Mouse (Mus musculus): ENCODE data around the gene C1ra.
"Not testable (repeated sequence)": the region's sequence is repeated elsewhere in the genome, so short reads cannot be mapped to it uniquely, and the experiment has no call there.

The C1ra gene

GRCm38 (mm10) chr6:124545425-124545824 is 33.2 kb downstream of the C1ra start:
- DNase-seq: no peak

GRCm38 (mm10) chr6:124547979-124548378 is 35.8 kb downstream of the C1ra start:
- not testable (repeated sequence) for DNase-seq

DNA sequence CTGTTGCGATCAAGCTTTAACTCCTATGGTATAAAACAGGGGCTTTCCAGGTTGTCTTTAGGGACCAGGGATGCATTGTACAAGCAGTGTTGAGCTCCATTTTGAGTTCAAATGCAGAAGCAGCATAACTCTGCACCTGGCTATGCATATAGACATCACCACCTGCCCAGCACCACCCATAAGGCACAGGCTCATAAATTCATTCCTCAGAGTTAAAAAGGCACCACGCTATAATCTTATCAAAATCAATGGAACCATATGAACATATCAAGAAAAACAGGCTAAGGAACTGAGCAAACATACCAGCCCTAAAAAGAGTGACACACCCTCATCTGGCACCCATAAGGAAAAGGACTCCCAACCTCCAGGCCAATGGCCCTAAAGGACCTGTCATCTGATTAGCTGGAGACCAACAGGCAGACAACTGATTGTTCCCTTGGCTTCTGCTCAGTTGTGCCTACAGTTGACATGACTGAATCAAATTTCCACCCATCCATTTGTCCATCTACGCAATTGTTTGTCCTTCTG is 36.9 kb downstream of the C1ra start:
- no peak for DNase-seq

GRCm38 (mm10) chr6:124552766-124553165 is 40.6 kb downstream of the C1ra start:
- no peak for DNase-seq

DNA sequence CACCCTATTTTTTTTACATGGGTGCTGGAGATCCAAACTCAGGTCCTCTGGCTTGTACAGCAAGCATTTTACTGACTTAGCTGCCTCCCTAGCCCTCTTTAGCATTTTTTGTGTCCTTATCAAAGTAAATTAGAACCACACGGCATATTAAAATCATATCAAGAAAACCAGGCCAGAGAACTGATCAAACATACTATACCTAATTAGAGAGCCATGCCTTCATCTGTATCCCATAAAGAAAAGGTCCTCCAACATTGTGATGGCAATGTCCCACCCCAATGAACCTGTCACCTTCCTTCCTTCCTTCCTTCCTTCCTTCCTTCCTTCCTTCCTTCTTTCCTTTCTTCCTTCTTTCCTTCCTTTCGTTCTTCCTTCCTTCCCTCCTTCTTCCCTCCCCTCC is 43.8 kb downstream of the C1ra start:
- not testable (repeated sequence) for DNase-seq

DNA sequence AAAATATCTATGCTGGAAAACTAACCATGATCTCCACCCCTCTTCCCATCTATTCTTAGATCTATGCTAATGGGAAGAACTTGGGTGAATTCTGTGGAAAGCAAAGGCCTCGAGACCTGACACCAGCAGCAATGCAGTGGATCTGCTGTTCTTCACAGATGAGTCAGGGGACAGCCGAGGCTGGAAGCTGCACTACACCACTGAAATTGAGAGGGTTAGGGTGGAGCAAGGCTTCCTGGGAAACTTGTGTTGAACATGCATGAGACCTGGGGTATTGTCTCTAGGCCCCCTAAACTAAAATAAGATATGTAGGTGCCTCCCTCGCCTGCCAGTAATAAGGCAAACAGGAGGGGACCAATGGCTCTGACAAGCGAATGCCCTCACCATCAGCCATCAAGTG is 49.0 kb downstream of the C1ra start:
- DNase-seq: not testable (repeated sequence)

GRCm38 (mm10) chr6:124561611-124562010 is 49.4 kb downstream of the C1ra start:
- not testable (repeated sequence) for DNase-seq

- peak; percentile 73 to 81 for DNase-seq
These were observed 57.8 kb downstream of the C1ra start, which contains the start of gene C1rb for GRCm38 (mm10) chr6:124570026-124570425. Gene C1rb, plus strand, starts transcription at chr6:124570294.

Measured in cerebellum, postnatal 14 days (tissue).